Mouse (Mus musculus): ENCODE results near the gene Smg9. TPM values are rescaled to one million over a fixed set of nuclear protein-coding genes. Genes with fewer than 3 reads are reported as not detected.
"Not testable (repeated sequence)": the region's sequence is repeated elsewhere in the genome, so short reads cannot be mapped to it uniquely, and the experiment has no call there.

Smg9 gene
- polyA plus RNA-seq, 1 experiment from 2014 or later = 32.7 TPM

GRCm38 (mm10) chr7:24400489-24400888, 1.1 kb downstream of the Smg9 start:
- DNase-seq (ENCODE audit: low spot score); H3K9me3 ChIP-seq; H3K27me3 ChIP-seq (ENCODE audit: insufficient read depth, poor library complexity, severe bottlenecking); H3K27ac ChIP-seq: not testable (repeated sequence)
- 93% methylated on average over 4 of the region's 4 CpGs for WGBS
- peak overlapping the region; percentile 70 for H3K4me3 ChIP-seq
- H3K36me3 ChIP-seq = peaks cover 46% of the 10 kb centered on the region
- peaks cover 12% of the 10 kb centered on the region for H3K4me1 ChIP-seq (replicated peaks)

DNA sequence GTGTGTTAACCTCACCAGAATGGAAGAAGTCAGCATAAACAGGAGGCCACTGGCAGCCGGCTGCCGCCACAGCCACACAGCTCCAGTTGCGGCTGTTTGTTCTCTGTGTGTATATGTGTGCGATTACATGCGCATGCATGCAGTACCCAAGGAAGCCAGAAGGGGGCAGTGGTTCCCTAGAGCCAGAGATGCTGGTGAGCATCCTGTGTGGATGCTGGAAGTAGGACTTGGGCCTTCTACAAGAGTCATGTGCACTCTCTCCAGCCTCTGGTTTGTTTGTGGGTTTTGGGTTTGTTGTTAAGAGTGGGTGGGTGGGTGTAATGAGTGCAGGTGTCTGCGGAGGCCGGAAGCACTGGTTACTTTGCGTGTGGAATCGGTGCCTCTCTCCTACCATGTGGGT, 3.4 kb downstream of the Smg9 start:
- Histone ChIP-seq H3K4me1 (replicated peaks) (peaks cover 12% of the 10 kb centered on the region), H3K36me3 (peaks cover 69% of the 10 kb centered on the region), H3K27ac (no peak overlapping the region), H3K27me3 (ENCODE audit: insufficient read depth, poor library complexity, severe bottlenecking) (no peaks in the 10 kb centered on the region), H3K4me3 (no peak overlapping the region), H3K9me3 (peaks cover 7% of the 10 kb centered on the region)
- 95% methylated on average over 9 of the region's 9 CpGs for WGBS
- peak; percentile 17 for DNase-seq (ENCODE audit: low spot score)

DNA sequence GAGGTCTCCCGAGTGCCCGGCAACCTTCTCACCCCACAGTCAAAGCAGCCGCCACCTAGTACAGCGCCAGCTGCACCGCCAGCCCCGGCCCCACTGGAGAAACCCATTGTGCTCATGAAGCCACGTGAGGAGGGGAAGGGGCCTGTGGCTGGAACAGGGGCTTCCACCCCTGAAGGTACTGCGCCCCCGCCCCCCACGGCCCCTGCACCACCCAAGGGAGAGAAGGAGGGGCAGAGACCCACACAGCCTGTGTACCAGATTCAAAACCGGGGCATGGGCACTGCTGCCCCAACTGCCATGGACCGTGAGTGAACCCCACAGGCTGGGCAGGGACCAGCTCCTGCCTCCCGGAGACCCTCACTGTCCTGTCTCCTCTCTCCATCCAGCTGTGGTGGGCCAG, 6.2 kb downstream of the Smg9 start:
- DNase-seq (ENCODE audit: low spot score) = no peak
- Histone ChIP-seq H3K36me3 (peaks cover 88% of the 10 kb centered on the region), H3K27me3 (ENCODE audit: insufficient read depth, poor library complexity, severe bottlenecking) (no peaks in the 10 kb centered on the region), H3K9me3 (peaks cover 7% of the 10 kb centered on the region), H3K4me3 (no peak overlapping the region), H3K4me1 (replicated peaks) (peaks cover 8% of the 10 kb centered on the region), H3K27ac (no peak overlapping the region)
- 92% methylated on average over 13 of the region's 13 CpGs for WGBS

DNA sequence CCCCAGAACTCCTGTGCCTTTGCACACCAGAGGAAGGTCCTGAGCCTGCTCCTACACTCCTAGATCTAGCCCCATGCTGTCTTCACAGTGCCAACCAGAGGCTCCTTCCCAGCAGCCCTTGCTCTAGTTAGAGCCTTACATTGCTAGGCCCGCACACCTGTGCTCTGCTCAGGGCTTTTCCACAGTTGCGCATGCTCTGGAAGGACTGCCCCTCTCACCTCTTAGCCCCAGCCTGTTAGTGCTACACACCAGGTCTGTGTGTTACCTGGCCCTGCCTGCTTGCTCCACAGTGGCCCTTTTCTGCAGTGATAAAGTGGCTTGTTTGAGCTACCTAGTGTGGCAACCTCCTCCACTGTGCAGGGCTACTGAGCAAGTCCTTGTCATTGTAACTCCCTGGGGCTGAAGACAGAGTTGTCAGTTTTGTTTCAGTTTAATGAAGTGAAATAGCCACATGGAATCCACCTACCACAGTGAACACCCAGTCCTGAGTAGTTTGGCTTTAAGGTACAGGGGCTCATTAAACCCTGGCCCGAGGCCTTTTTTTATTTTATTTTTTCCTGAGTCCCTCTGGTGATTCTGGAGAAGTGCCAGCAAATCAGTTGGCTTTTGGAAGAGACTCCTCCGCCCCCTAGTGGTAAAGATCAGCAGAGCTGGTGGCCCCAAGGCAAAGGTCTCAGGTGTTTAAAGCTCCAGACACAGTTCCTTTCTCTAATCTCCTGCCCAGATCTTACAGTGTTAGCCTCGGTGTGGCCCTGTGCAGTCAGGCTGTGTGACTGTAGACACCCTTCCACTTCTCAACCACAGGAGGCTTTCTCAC, 7.3 kb downstream of the Smg9 start:
- Histone ChIP-seq H3K4me1 (replicated peaks) (peaks cover 5% of the 10 kb centered on the region; the same call in 1 of the 2 replicates), H3K4me3 (no peak overlapping the region), H3K36me3 (peaks cover 82% of the 10 kb centered on the region), H3K27me3 (ENCODE audit: insufficient read depth, poor library complexity, severe bottlenecking) (no peaks in the 10 kb centered on the region), H3K27ac (no peak overlapping the region), H3K9me3 (peaks cover 7% of the 10 kb centered on the region)
- DNase-seq (ENCODE audit: low spot score) = peak; percentile 62
- 53% methylated on average over 5 of the region's 5 CpGs for WGBS

GRCm38 (mm10) chr7:24408186-24408585, 8.8 kb downstream of the Smg9 start:
- peaks cover 5% of the 10 kb centered on the region; the same call in 1 of the 2 replicates for H3K4me1 ChIP-seq (replicated peaks)
- peaks cover 6% of the 10 kb centered on the region; the same call in 1 of the 2 replicates for H3K9me3 ChIP-seq
- DNase-seq (ENCODE audit: low spot score) = no peak
- 96% methylated on average over 9 of the region's 9 CpGs for WGBS
- H3K36me3 ChIP-seq = peaks cover 80% of the 10 kb centered on the region
- H3K27me3 ChIP-seq (ENCODE audit: insufficient read depth, poor library complexity, severe bottlenecking) = no peaks in the 10 kb centered on the region
- no peak overlapping the region for H3K27ac ChIP-seq
- no peak overlapping the region for H3K4me3 ChIP-seq

GRCm38 (mm10) chr7:24410123-24410522, 10.7 kb downstream of the Smg9 start:
- no peaks in the 10 kb centered on the region for H3K27me3 ChIP-seq (ENCODE audit: insufficient read depth, poor library complexity, severe bottlenecking)
- H3K4me3 ChIP-seq = no peak overlapping the region
- H3K36me3 ChIP-seq = peaks cover 71% of the 10 kb centered on the region
- H3K27ac ChIP-seq = no peak overlapping the region
- H3K9me3 ChIP-seq = peaks cover 6% of the 10 kb centered on the region; the same call in 1 of the 2 replicates
- 93% methylated on average over 6 of the region's 6 CpGs for WGBS
- DNase-seq (ENCODE audit: low spot score) = no peak
- peaks cover 5% of the 10 kb centered on the region; the same call in 1 of the 2 replicates for H3K4me1 ChIP-seq (replicated peaks)

DNA sequence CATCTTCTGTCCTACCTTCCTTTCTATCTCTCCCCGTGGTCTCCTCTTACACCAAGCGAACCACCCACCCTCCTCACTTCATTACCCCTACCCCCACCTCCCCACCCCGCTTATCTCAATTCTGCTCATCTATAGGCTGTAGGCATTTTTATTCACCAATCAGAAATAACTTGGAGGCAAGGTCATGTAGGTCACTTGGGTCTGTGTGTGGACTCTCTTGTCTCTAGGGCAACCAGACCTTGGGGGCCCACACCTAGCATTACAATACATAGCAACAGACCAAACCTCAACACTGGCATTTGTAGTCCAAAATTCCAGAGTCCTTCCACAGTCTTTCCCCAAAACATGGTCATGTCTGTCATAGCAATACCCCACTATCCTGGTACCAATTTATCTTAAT, 11.4 kb downstream of the Smg9 start:
- WGBS = 79% methylated on average over 3 of the region's 3 CpGs
- no peak overlapping the region for H3K27ac ChIP-seq
- H3K36me3 ChIP-seq = peaks cover 71% of the 10 kb centered on the region
- peaks cover 6% of the 10 kb centered on the region; the same call in 1 of the 2 replicates for H3K9me3 ChIP-seq
- no peak overlapping the region for H3K4me3 ChIP-seq
- DNase-seq (ENCODE audit: low spot score) = no peak
- H3K27me3 ChIP-seq (ENCODE audit: insufficient read depth, poor library complexity, severe bottlenecking) = no peaks in the 10 kb centered on the region
- peaks cover 5% of the 10 kb centered on the region; the same call in 1 of the 2 replicates for H3K4me1 ChIP-seq (replicated peaks)

DNA sequence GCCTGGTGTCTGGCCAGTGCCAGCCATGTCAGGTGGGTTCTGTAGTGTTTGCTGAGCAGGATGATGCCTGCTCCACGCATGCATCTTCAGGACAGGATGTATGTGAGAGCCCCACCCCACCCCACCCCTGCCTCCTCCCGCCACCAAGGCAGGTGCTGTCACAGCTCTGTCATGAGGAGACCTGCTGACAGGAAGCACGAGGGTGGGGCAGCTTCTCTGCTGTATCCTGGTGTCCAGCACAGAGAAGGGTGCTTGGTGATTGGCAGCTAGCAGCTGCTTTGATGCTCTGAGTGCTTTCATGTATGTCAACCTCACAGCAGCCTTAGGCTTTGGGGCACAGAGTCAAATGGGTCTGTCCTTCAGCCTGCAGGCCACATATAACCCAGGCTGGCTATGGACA, 14.2 kb downstream of the Smg9 start:
- Histone ChIP-seq H3K27ac (no peak overlapping the region), H3K36me3 (peaks cover 61% of the 10 kb centered on the region), H3K4me1 (replicated peaks) (peaks cover 20% of the 10 kb centered on the region), H3K9me3 (peaks cover 6% of the 10 kb centered on the region; the same call in 1 of the 2 replicates), H3K27me3 (ENCODE audit: insufficient read depth, poor library complexity, severe bottlenecking) (no peaks in the 10 kb centered on the region), H3K4me3 (no peak overlapping the region)
- WGBS = 91% methylated on average over 3 of the region's 3 CpGs
- DNase-seq (ENCODE audit: low spot score) = no peak

DNA sequence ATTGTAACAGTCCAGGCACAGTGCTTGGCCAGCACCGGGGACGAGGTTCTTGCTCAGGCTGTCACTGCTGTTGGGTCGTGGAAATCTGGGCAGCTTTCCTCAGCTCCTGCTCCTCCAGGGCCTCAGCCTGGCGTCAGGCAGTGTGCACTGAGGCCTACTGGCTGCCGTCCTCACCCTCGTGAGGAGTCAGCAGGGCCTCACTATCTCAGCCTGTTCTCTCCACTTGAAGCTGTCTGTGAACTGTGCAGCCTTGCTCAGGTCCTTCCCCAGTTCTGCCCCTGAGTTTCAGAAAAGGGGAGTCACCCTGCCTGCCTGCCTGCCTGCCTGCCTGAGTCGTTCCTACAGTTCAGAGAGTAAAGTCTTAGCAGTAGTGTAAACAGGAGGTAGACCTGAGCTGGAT, 15.8 kb downstream of the Smg9 start:
- H3K36me3 ChIP-seq = peaks cover 53% of the 10 kb centered on the region
- WGBS = 78% methylated on average over 7 of the region's 7 CpGs
- H3K4me1 ChIP-seq (replicated peaks) = peaks cover 36% of the 10 kb centered on the region
- DNase-seq (ENCODE audit: low spot score) = no peak
- peaks cover 6% of the 10 kb centered on the region; the same call in 1 of the 2 replicates for H3K9me3 ChIP-seq
- no peak overlapping the region for H3K4me3 ChIP-seq
- no peak overlapping the region for H3K27ac ChIP-seq
- no peaks in the 10 kb centered on the region for H3K27me3 ChIP-seq (ENCODE audit: insufficient read depth, poor library complexity, severe bottlenecking)

GRCm38 (mm10) chr7:24419579-24419978, 20.2 kb downstream of the Smg9 start:
- peak; percentile 29 for DNase-seq (ENCODE audit: low spot score)
- WGBS = 40% methylated on average over 8 of the region's 8 CpGs
- peak overlapping the region; percentile 83 for H3K27ac ChIP-seq
- no peaks in the 10 kb centered on the region for H3K27me3 ChIP-seq (ENCODE audit: insufficient read depth, poor library complexity, severe bottlenecking)
- peak overlapping the region; percentile 26 for H3K4me3 ChIP-seq
- H3K9me3 ChIP-seq = no peaks in the 10 kb centered on the region
- H3K36me3 ChIP-seq = peaks cover 66% of the 10 kb centered on the region
- peaks cover 64% of the 10 kb centered on the region for H3K4me1 ChIP-seq (replicated peaks)

DNA sequence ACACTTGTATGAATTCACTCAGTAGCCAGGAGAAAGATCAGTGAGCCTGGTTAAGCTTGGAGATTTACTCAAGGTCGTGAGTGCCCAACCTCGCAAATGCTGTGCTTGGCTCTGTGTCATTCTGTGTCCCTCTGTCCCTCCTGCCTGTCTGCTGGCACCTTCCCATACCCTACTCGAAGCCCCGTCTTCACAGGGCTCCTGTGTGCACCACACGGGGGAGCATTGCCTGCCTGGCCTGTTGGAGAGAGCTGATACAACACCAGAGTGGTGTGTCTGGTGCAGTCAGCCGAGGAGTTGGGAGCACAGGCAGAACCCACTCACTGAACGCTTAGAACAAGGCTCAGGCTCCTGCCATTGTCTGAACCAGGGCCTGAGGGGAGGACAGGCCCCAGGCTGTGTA, 22.2 kb downstream of the Smg9 start:
- H3K4me3 ChIP-seq = no peak overlapping the region
- WGBS = 56% methylated on average over 7 of the region's 7 CpGs
- H3K36me3 ChIP-seq = peaks cover 49% of the 10 kb centered on the region
- H3K9me3 ChIP-seq = no peaks in the 10 kb centered on the region
- DNase-seq (ENCODE audit: low spot score) = peak; percentile 17
- peaks cover 65% of the 10 kb centered on the region for H3K4me1 ChIP-seq (replicated peaks)
- peak overlapping the region; percentile 85 for H3K27ac ChIP-seq
- no peaks in the 10 kb centered on the region for H3K27me3 ChIP-seq (ENCODE audit: insufficient read depth, poor library complexity, severe bottlenecking)

DNA sequence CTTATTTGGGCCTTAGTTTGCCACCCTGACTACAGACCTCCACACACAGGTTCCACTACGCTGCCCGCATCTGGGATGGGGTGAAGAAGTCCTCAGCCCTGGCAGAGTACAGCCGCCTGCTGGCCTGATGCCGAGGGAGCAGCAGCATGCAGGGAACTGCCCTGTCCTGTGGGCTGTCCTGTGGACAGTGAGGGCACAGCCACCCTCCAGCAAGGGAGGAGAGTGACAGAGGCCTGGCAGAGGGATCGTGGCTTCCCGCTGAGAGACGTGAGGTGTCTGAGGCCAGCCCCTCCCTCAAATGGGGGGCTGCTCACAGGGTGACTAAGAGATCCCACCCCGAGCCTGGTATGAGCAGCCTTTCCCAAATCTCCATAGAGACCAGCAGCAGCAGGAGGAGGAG, 22.8 kb downstream of the Smg9 start:
- Histone ChIP-seq H3K4me3 (0 out of 2 replicates have a peak overlapping the region, but pooled peaks have one; percentile 1), H3K36me3 (peaks cover 43% of the 10 kb centered on the region), H3K4me1 (replicated peaks) (peaks cover 62% of the 10 kb centered on the region), H3K27me3 (ENCODE audit: insufficient read depth, poor library complexity, severe bottlenecking) (no peaks in the 10 kb centered on the region), H3K9me3 (no peaks in the 10 kb centered on the region), H3K27ac (peak overlapping the region; percentile 85)
- WGBS = 59% methylated on average over 8 of the region's 8 CpGs
- DNase-seq (ENCODE audit: low spot score) = peak; percentile 14

DNA sequence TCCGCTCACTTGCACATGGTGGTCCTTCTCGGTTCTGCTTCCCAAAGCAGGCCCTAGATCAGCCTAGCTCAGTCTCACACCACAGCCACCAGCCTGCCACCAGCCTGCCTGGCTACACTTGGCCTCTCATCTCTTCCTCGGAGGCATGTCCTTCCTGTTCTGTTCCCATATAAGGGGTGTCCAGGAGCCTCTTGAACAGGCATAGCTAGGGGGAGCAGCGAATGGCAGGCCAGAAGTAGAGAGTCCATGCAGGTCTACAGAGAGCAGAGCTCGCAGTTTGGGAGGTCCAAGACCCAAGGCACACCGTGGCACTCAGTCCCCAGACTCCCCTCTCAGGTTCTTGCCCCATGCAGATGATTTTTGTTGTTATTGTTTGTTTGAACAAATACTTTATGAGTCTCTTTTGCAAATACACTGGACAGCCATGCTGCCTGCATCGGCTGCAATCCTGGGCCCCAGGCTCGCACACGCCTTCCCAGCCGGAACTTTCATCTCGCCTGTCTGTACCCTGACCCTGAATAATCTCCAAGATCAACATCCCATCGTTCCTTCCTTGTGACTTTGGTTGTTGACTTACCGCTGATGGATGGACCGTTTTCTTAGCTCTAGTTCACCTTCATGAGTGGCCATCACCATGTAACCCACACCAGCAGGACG, 23.8 kb downstream of the Smg9 start:
- DNase-seq (ENCODE audit: low spot score) = no peak
- H3K9me3 ChIP-seq = no peaks in the 10 kb centered on the region
- H3K4me1 ChIP-seq (replicated peaks) = peaks cover 53% of the 10 kb centered on the region
- no peaks in the 10 kb centered on the region for H3K27me3 ChIP-seq (ENCODE audit: insufficient read depth, poor library complexity, severe bottlenecking)
- 92% methylated on average over 15 of the region's 15 CpGs for WGBS
- peaks cover 40% of the 10 kb centered on the region for H3K36me3 ChIP-seq
- peak overlapping the region; percentile 85 for H3K27ac ChIP-seq
- H3K4me3 ChIP-seq = no peak overlapping the region

All from hindbrain, embryonic 10.5 days (tissue).